Mouse (Mus musculus) C2C12 (cell line): ENCODE measurements at regions not wholly inside any gene's neighbourhood (a gene's known extent, or its start where the extent isn't known, plus 50 kb on each side); places are given as distances from the start of the nearest gene placed in this dataset.

ENCODE experiments used
- H3K27me3 ChIP-seq: one replicate; pipeline ENCODE4 v1.6.1; 2011; ENCODE audit not compliant: control insufficient read depth, insufficient read depth, insufficient read length
- H3K36me3 ChIP-seq: one replicate; pipeline ENCODE4 v1.6.1; 2011; ENCODE audit not compliant: control insufficient read depth, insufficient read depth
- H3K4me3 ChIP-seq: one replicate; pipeline ENCODE4 v1.5.1; 2011; ENCODE audit warnings: mild to moderate bottlenecking, control low read depth; ENCODE audit not compliant: poor library complexity, insufficient read depth, severe bottlenecking
- H3K79me2 ChIP-seq: one replicate; pipeline ENCODE4 v1.6.1; 2011; ENCODE audit not compliant: control insufficient read depth, insufficient read depth
- H3K79me3 ChIP-seq: one replicate; pipeline ENCODE4 v1.6.1; 2011; ENCODE audit warnings: low read depth, control low read depth
- H3ac ChIP-seq: one replicate; pipeline ENCODE3; 2011; ENCODE audit warnings: low read depth; ENCODE audit not compliant: control insufficient read depth, insufficient read length
- CEBPB ChIP-seq: IDR thresholded peaks from one replicate; pipeline ENCODE4 v1.6.1; 2011; ENCODE audit warnings: low read depth, mild to moderate bottlenecking, control low read depth, moderate library complexity
- CTCF ChIP-seq: IDR thresholded peaks from one replicate; pipeline ENCODE4 v1.5.1; 2011; ENCODE audit not compliant: control insufficient read depth, insufficient read depth, insufficient read length
- FOSL1 ChIP-seq: IDR thresholded peaks from one replicate; pipeline ENCODE4 v1.8.0; 2011; ENCODE audit warnings: mild to moderate bottlenecking, low read length; ENCODE audit not compliant: poor library complexity, insufficient read depth, severe bottlenecking
- MAX ChIP-seq: IDR thresholded peaks from one replicate; pipeline ENCODE4 v1.6.1; 2011; ENCODE audit warnings: mild to moderate bottlenecking, control low read depth
- MYOD1 ChIP-seq: IDR thresholded peaks from one replicate; pipeline ENCODE4 v1.6.1; 2011; ENCODE audit warnings: low read depth; ENCODE audit not compliant: control insufficient read depth, insufficient read length
- MYOG ChIP-seq: IDR thresholded peaks from one replicate; pipeline ENCODE4 v1.6.1; 2011; ENCODE audit not compliant: control insufficient read depth, insufficient read length; ENCODE audit errors: extremely low read depth
- USF1 ChIP-seq: IDR thresholded peaks from one replicate; pipeline ENCODE4 v1.6.1; 2011; ENCODE audit warnings: low read depth, mild to moderate bottlenecking, control low read depth, moderate library complexity

GRCm38 (mm10) chr19:14890241-14891089 lies 292.6 kb upstream of the Tle4 start:
- no peaks in the 10 kb centered on the region for H3K27me3 ChIP-seq
- no peak overlapping the region for H3ac ChIP-seq
- H3K79me3 ChIP-seq, result no peaks in the 10 kb centered on the region
- no peaks in the 10 kb centered on the region for H3K36me3 ChIP-seq
- no peak overlapping the region for H3K4me3 ChIP-seq
- H3K79me2 ChIP-seq, result no peaks in the 10 kb centered on the region
- TF ChIP-seq MYOD1, result no peak
- TF ChIP-seq USF1, result no peak
- TF ChIP-seq MYOG, result no peak
- no peak for TF ChIP-seq FOSL1
- no peak for TF ChIP-seq CEBPB
- TF ChIP-seq CTCF, result no peak
- no peak for TF ChIP-seq MAX

DNA sequence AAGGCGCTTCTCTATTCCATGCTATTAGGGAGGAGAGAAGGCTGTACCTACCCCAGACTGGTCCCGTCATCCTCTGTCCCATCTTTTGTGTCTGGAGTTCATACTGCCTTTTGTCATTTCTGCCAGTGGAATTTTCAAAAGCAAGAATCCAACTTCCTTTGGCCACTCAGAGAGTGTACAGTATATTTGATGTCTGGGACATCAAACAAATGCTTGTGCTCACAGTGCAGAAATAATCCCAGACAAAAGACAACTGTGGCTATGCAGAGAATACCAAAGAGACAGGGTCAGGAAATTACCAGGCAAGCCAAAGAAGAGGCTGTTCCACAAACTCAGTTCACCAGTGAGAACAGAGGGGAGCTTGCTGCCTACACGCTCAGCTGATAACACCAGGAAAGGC lies 291.9 kb upstream of the Tle4 start:
- Histone ChIP-seq H3K79me3 (no peaks in the 10 kb centered on the region), H3K36me3 (no peaks in the 10 kb centered on the region), H3ac (no peak overlapping the region), H3K4me3 (no peak overlapping the region), H3K27me3 (no peaks in the 10 kb centered on the region), H3K79me2 (no peaks in the 10 kb centered on the region)
- TF ChIP-seq FOSL1 (no peak), MAX (no peak), CTCF (no peak), MYOD1 (no peak), MYOG (no peak), USF1 (no peak), CEBPB (no peak)

GRCm38 (mm10) chr19:14883707-14884421 lies 286.0 kb upstream of the Tle4 start:
- Histone ChIP-seq H3K79me2 (no peaks in the 10 kb centered on the region), H3K4me3 (no peak overlapping the region), H3K79me3 (no peaks in the 10 kb centered on the region), H3K27me3 (no peaks in the 10 kb centered on the region), H3ac (no peak overlapping the region), H3K36me3 (no peaks in the 10 kb centered on the region)
- TF ChIP-seq CEBPB (no peak), USF1 (no peak), MAX (no peak), CTCF (no peak)

DNA sequence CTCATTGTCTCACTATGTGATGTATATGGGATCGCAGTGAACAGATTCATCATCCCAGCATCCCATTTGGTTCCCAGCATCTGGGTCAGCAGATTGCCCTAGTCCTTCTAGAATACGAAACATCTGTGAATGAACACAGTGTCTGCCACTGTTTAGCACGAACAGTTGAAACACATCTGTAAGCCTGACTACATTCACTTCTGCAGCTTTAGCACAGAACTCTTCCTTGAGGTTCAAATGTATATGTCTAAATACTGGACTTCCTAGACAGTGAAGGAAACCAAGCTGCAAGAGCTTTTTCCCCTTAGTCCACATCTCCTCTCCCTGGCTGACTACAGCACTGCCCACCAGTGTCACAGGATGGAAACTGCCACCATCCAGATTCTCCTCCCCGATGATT lies 283.0 kb upstream of the Tle4 start:
- no peak overlapping the region for H3K4me3 ChIP-seq
- H3ac ChIP-seq, result no peak overlapping the region
- TF ChIP-seq USF1 (no peak), CEBPB (no peak), MYOG (no peak), MAX (no peak), CTCF (no peak), FOSL1 (no peak)
- no peaks in the 10 kb centered on the region for H3K27me3 ChIP-seq
- H3K36me3 ChIP-seq, result no peaks in the 10 kb centered on the region
- H3K79me2 ChIP-seq, result no peaks in the 10 kb centered on the region
- no peaks in the 10 kb centered on the region for H3K79me3 ChIP-seq

DNA sequence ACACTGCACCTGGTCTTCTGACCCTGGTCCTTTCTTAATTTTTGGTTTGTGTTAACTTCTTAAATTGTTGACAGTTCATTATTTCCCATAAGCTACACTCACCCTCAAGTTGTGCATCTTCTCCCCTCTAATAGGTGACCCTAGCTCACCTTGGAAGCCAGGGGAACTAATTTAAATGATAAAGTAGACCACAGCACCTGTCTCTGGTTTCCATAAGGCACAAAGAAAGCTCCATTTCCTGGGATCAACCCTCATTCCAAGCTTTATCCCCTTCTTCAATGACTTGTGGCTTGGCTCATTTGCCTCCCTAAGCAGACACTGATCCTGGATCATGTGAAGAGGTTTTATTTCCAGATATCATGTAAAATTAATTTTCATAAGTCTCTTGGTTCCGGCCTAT lies 276.1 kb upstream of the Tle4 start:
- Histone ChIP-seq H3ac (no peak overlapping the region), H3K79me2 (no peaks in the 10 kb centered on the region), H3K36me3 (no peaks in the 10 kb centered on the region), H3K4me3 (no peak overlapping the region), H3K27me3 (no peaks in the 10 kb centered on the region), H3K79me3 (no peaks in the 10 kb centered on the region)
- no peak for TF ChIP-seq FOSL1
- TF ChIP-seq CTCF, result no peak

GRCm38 (mm10) chr19:14871178-14871867 lies 273.5 kb upstream of the Tle4 start:
- H3K4me3 ChIP-seq, result no peak overlapping the region
- H3K36me3 ChIP-seq, result no peaks in the 10 kb centered on the region
- no peaks in the 10 kb centered on the region for H3K27me3 ChIP-seq
- no peaks in the 10 kb centered on the region for H3K79me3 ChIP-seq
- no peak overlapping the region for H3ac ChIP-seq
- H3K79me2 ChIP-seq, result no peaks in the 10 kb centered on the region
- TF ChIP-seq CEBPB (no peak), MAX (no peak), FOSL1 (no peak), USF1 (no peak), CTCF (no peak), MYOG (no peak), MYOD1 (no peak)
